Mouse (Mus musculus) erythroblast, embryonic 14.5 days (primary cell): Measurements from ENCODE around the gene Astn1.

Source experiments
- GATA1 ChIP-seq: IDR thresholded peaks from 2 replicates; pipeline ENCODE4 v1.6.1; 2012; ENCODE audit warnings: low read length, inconsistent platforms, mixed read lengths
- TAL1 ChIP-seq: IDR thresholded peaks from 3 replicates; pipeline ENCODE4 v1.6.1; 2012; ENCODE audit warnings: low read length, inconsistent platforms, mixed read lengths

GRCm38 (mm10) chr1:158422739-158423138 lies 60.7 kb downstream of the Astn1 start:
- TF ChIP-seq GATA1 (no peak), TAL1 (no peak)
